Mouse (Mus musculus): ENCODE results near the gene Fbxl17. TPM values are rescaled to one million over a fixed set of nuclear protein-coding genes. Genes with fewer than 3 reads are reported as not detected.
A peak's percentile ranks its signal among the peaks of the same experiment; 100 is the strongest.

The Fbxl17 gene
- total and polyA plus RNA-seq, 3 experiments: 19.2 to 28.6 (median 26.4) TPM

GRCm38 (mm10) chr17:63402741-63403681, 96.8 kb downstream of the Fbxl17 start:
- DNase-seq: peak; percentile 52

GRCm38 (mm10) chr17:63402170-63402569, 97.6 kb downstream of the Fbxl17 start:
- no peak for DNase-seq

DNA sequence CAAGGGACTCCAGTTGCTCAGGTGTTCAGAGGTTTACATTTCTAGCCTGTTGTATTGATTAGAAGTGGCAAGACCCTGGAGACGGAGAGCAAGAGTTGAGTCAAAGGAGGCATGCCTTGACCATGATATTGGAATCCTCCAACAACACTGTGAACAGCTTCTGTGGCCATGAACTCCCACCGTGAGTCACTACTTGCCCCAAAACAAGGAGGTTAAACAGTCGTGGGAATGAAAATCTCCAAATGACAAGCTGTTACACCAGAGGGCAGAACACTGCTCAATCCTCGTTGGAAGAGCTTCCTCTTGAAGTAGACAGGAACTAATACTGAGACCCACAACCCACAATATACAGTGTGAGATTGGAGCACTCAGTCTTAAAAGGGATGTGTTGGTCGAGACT, 99.2 kb downstream of the Fbxl17 start:
- no peak for DNase-seq

DNA sequence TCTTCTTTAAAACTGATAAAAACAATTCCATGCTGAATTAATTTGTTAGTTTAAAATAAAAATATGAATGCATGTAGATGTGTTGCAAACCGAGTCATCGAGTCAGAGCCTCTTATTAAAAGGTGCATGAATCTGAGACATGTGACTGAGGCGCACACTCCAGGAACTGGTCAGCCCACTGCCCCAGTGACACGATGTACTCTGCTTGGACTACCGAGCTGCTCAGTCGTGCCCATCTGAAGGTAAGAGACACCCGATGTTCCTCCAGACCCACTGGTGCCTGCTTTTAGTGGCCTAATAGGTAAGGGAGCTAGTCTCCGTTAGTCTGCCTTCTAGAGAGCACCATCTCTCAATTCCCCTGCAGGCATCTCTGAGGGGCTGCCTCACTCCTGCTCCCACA, 100.0 kb downstream of the Fbxl17 start:
- no peak for DNase-seq

DNA sequence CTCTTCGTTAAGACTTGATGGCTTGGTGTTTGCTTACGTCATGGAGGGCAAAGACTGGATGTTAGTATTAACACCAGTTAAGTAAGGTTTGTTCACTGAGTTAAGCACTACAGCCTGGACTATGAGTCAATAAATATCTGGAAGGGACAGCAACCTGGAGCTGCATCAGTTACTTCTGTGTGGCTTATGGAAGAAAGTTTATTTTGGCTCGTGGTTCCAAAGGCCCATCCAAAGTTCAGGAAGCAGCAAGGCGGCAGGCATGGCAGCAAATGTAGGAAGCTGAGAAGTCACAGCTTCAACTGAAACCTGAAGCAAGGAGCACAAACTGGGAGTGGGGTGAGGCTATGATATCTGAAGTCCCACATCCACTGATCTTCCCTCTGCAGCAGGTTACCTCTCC, 108.3 kb downstream of the Fbxl17 start:
- DNase-seq: no peak

- DNase-seq: no peak
Observed at GRCm38 (mm10) chr17:63390951-63391350, 108.9 kb downstream of the Fbxl17 start.

DNA sequence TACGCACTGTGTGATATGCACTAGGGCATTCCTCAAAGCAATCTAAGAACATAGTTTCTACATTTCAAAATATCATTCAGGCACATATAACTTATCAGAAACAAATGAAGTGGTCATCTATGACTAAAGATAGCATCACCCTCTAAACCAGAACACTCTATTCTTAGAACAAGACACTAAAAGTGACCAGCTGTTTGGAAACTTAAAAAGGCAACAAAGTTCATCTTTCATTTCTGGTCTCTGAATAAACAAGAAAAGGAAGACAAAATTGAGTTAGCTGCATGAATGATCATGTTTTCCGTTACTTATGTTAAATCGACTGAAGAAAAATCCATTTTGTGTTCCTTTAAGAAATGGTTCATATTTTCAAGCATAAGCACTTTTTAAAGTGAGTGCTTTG, 128.8 kb downstream of the Fbxl17 start:
- DNase-seq: no peak

DNA sequence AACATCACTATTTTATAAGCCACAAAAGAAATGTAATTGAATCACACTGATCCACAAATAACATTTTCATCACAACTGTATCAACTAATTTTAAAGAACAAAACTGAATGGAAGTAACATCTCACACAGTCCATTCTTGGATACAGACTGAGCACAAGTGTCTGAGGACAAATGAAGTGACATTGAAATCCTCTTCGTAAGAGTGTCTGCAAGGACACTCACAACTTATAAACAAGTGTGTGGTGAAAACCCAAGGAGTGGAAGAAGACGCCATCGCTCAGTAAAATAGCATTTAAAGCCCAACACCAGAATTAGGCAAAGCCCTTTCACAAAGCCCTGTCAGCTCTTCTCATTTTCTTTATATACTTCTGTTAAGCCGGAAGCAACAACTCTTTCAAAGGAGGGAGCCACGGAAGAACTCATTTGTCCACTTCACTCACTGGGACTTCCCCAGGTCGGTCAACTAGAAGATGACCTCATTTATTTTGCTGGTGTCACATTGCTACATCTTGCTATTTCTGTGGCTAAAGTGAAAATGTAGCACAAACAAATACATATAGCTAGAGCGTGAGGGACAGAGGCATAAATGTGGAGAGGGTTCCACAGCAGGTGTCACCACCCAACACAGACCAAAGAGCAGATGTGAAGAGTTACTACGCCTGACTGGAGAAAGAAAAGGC, 130.0 kb downstream of the Fbxl17 start:
- DNase-seq: no peak

DNA sequence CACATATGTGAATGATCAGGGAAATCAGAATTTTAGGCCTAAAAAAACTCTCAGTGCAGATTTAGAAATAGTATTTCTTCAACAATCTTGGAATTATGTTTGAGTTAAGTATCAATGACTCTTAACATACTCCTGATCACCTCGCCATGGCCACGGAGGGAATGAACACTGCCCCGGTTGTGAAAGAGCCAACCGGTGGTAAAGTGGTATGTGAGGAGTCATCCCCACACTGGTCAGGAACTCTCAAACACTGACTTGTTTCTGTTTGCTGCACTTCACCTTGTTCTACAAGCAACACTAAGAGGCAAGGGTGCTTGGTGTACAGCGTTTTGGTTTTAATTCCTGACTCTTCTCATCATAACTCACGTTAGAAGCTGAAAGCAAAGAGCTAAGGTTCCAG, 132.3 kb downstream of the Fbxl17 start:
- DNase-seq: no peak

DNA sequence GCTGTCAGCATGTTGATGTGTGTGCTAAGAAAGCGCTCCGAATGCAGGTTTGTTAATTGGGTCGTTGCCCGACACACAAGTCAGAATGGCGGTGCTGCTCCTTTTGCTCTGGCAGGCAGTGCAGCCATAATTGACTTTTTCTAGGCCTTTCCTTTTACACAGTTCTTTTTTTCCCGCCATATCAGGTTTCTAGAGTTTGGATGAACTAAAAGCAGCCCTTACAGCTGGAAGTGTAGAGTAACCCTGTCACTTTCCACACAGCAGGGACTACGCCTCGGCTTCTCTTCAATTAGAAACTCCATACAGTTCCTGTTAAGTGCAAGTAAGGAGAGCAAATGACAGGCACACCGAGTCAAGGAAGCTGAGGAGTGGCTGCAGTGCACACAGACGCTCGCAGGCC, 133.8 kb downstream of the Fbxl17 start:
- no peak for DNase-seq

- no peak for DNase-seq
Observed at GRCm38 (mm10) chr17:63364605-63365004, 135.2 kb downstream of the Fbxl17 start.

DNA sequence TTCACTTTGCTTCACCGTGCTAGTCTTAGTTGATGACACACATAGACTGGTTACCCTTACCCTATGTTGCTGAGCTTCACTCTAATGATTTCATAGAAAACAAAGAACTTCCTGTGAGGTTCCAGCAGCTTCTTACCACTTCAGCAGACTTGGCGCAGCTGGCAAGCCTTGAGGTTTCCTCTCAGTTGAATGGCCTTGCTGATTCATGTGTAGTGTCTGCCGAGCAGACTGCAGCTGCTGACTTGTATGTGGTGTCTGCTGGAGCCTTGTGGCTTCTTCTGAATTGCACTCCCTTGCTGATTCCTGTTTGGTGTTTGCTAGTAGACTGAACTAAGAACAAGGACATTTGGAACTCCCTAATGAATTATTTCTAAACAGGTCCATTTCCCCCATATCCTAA, 137.6 kb downstream of the Fbxl17 start:
- DNase-seq: peak; percentile 47

DNA sequence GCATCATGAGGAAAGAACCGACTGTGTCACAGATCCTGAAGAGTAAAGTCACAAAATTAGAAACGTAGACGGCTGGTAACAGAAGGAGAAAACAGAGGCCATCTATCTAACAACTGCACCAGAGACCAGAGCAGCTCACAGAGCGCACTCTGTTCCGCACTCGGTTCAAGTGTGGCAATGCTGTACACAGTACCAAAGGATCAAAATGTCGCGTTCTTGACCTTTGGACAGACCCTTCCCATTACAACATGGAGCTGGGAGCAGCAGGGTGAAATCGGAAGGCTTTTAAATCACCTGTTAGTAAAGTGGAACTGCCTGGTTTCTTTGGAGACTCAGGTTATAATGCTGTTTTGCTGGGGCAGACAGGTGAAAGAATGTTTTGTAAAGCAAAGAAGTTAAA, 138.1 kb downstream of the Fbxl17 start:
- no peak for DNase-seq

DNA sequence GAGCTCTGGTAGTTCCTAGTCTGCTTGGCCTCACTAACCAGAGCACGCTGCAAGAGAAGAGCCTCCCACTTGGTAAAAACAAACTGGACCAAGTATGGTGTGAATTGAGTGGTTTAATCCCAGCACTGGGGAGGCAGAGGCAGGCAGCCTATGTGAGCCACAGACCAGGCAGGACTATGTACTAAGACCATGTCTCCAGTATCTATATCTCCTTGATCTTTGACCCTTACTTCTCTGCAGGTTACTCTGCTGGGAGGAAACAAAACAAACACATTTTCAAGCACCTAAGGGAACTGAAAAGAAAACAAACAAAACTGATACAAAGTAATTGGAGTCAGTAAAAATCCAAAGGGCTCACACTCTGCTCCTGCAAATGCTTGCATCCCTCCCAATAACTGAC, 141.0 kb downstream of the Fbxl17 start:
- no peak for DNase-seq

DNA sequence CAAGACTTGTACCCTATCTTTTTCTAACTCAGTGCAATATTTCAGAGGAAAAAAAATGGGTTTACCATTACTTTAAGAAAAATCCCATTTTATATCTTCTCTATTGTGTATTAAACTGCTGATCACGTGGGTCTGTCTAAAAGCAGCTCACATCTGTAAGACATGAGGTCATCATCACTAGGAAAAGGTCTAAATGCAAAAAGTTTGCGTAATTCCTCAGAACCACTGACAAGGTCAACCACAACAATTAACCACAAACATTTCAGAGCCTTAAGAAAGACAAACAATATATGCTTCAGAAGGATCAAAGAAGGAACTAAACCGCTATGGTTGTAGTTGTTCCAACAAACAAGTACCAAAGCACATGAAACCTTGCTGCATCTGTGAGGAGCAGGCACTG, 143.6 kb downstream of the Fbxl17 start:
- DNase-seq: no peak

DNA sequence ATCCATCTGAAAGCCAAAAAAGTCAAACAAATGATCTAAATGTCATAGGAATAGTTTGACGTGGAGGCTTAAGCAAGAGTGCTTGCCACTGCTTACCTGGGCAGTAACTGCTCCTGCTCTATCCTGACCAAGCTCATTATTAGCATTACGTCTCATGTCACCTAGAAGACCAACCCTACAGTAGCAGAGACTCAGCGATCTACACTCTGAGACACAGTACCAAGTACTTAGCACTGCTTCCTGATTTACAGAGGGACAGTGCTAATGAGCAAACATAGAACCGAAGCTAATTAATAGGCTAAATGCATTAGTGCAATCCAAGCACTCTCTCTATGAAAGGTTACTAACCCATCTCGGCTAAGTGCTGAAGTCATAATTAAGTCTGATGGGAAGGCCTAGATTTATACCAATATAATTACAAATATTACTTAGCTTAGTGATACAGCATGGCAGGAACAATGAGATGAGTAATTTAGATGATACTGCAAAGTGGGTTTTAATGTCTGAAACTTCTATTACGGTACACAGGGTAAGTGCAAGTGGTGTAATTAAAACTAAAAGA, 147.1 kb downstream of the Fbxl17 start:
- DNase-seq: no peak

GRCm38 (mm10) chr17:63351682-63352081, 148.1 kb downstream of the Fbxl17 start:
- DNase-seq: no peak

DNA sequence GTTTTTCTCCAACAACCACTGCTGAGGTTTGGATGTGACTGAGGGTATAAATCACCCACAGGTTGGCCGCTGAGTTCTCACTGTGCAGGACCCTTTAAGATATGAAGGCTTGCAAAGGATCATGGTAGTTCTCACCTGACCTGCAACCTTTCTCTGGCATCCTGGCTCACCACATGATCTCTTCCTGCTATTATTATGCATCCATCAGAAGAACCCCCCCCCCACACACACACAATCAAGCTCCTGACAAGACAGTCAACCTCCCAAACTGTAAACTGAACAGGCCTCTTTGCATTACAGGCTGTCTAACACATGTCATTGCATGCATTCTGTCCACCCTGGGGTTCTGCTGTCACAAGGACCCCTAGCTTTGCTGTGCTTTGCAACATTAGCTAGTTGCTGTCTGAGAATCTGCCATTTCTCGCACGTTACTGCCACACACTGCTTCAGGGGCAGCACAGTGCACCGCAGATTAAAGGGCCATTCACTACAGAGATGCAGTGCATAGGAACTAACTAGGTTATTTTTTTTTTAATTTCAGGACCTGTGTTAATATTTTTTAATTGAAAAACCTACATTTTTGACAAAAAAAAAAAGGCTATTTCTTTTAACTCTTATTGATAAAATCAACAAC, 148.8 kb downstream of the Fbxl17 start:
- no peak for DNase-seq

- DNase-seq: no peak
Observed at GRCm38 (mm10) chr17:63344101-63344500, 155.7 kb downstream of the Fbxl17 start.

- no peak for DNase-seq
Observed at GRCm38 (mm10) chr17:63343076-63343475, 156.7 kb downstream of the Fbxl17 start.

DNA sequence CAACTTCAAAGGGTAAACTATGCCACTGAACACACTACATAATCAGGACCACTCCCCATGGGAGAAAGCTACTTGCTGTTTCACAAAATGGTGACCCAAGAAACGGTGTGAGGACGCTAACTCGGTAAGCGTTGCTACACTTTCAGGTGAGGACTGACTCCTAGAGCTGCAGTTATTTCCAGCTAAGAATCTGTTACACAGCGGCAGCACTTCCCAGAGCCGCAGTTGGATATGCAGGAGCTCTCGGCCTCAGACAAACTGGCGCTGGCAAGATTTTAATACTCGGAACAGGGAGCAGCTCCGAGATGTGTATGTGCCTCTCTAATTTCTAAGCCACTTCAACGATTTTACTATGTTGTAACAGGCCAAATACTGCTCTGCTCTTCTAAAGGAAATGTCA, 157.4 kb downstream of the Fbxl17 start:
- DNase-seq: no peak

DNA sequence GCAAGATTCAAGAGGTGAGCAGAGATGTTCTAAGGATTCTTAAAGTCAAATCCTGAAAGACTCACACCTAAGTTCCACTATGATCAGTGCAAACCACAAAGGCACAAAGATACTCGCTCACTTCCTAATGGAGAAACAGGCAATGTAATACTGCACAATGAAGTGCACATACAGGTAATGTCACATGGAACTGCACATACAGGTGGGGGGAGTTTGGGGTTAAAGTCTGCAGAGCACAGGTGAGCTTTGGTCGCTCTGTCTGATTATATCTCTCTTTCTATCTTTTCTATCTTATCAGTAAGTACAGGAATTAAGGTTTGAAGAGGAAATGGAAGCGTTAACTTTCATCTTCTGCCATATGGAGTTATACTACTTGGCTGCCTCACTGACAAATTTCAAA, 158.6 kb downstream of the Fbxl17 start:
- DNase-seq: no peak

- DNase-seq: no peak
Observed at GRCm38 (mm10) chr17:63328888-63329287, 170.9 kb downstream of the Fbxl17 start.

Measured in adrenal gland, adult 2 months (tissue).